Mouse (Mus musculus): Measurements from ENCODE around the gene Mrpl38.
"Not testable (repeated sequence)": the region's sequence is repeated elsewhere in the genome, so short reads cannot be mapped to it uniquely, and the experiment has no call there.

Mrpl38 gene

DNA sequence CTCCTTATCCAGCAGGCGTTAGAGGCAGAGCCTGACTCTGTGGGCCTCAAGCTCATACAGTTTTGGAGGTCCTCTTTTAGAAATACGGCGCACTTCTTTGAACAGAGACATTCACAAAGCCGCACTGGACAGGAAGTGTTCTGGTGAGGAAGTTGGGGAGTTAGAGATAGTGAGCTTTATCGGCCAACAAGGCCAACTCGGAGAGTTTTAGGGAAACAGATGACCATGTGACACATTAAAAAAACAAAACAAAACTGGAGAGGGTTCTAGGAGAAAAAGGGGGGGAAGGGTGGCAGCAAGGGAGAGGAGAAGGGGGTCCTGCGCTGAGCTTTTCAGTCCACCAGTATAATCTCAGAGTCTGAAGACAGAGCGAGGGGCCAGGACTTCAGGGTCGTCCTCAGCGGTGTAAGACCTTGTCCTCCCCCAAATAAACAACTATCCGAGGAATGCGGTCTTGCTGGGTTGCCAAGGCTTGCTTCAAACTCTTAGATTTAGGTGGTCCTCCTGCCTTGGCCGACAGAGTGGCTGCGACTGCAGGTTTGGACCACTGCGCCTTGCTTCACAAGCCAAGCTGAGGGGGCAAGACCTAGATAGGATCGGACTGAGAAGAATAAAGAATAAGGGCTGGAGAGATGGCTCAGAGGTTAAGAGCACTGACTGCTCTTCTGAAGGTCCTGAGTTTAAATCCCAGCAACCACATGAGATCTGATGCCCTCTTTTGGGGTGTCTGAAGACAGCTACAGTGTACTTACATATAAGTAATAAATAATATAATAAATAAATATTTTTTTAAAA, 44.7 kb downstream of the Mrpl38 start:
- no peak for DNase-seq (ENCODE audit: low read depth, low spot score)

DNA sequence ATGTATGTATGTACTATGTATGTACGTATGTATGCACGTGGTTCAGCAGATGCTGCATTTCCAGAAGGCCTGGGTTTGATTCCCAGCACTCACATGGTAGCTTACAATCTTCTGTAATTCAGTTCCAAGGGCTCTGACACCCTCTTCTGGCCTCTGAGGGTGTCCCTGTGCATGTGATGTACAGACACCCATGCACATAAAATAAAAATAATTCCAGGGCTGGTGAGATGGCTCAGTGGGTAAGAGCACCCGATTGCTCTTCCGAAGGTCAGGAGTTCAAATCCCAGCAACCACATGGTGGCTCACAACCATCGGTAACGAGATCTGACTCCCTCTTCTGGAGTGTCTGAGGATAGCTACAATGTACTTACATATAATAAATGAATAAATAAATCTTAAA, 45.7 kb downstream of the Mrpl38 start:
- DNase-seq (ENCODE audit: low read depth, low spot score) = not testable (repeated sequence)

DNA sequence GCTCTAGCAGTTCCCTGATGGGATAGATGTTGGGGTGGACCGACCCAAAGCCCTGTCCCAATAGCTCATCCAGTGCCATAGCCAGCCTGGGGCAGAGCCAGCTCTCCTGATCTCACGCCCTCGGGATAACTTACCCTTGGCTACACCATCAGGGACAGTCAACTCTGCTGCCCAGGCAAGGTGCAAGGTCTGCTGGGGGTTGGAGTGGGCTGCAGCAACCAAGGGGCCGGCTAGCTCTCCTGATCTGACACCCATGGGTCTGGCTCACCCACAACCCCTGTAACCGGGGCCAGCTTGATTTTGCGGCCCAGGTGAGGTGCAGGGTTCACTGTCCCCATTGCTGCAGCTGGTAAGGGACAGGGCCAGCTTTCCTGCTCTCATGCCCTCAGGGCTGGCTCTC, 47.1 kb downstream of the Mrpl38 start:
- no peak for DNase-seq (ENCODE audit: low read depth, low spot score)

DNA sequence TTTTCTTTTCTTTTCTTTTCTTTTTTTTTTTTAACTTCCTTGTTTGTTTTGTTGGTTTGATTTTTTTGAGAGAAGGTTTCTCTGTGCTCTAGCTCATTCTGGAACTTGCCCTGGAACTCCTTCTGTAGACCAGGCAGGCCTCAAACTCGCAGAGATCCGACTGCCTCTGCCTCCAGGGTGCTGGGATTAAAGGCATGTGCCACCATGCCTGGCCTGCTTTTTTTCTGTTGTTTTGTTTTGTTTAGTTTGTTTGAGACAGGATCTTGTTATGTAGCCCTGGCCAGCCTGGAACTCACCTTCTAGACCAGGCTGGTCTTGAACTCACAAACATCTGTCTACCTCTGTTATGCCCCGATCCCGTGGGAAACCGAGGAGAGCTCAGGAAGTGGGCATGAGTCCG, 49.1 kb downstream of the Mrpl38 start:
- no peak for DNase-seq (ENCODE audit: low read depth, low spot score)

DNA sequence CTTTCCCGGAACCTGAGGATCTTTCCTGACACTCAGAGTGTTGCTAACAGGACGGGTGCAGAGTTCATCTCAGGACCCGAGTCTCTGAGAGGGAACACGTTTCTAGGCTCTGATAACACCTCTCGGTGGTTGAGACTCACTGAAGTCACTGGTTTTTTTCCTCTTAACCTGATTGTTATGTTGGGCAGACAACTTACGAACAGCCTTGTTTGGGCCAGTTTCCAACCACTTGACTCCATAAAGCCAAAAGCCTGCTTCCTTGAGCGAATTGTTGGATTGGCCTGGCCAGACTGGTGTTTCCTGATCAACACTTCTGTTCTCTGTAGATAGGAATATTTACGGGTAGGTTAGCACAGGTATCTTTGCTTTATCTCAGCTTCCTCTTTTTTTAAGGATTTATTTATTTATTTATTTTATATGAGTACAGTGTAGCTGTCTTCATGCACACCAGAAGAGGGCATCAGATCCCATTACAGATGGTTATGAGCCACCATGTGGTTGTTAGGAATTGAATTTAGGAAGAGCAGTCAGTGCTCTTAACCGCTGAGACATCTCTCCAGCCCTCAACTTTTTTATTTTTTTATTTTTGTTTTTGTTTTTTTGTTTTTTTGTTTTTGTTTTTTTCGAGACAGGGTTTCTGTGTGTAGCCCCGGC, 49.8 kb downstream of the Mrpl38 start:
- DNase-seq (ENCODE audit: low read depth, low spot score) = no peak

DNA sequence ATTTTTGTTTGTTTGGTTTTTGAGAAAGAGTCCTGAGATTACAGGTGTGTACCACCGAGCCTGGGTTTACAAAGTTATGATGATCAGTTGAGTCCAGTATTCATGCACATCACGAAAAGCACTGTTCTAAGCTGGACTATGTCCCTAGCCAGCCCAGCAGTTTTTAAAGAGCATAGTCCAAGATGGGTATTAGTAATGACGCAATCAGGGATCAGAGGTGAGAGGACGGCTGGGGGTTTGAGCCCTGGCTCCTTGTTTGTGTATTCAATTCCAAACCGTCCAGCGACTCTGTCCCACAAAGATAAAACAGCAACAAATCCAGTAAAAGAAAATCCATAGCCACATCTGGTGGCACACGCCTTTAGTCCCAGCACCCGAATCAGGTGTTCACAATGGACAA, 50.5 kb downstream of the Mrpl38 start:
- no peak for DNase-seq (ENCODE audit: low read depth, low spot score)

DNA sequence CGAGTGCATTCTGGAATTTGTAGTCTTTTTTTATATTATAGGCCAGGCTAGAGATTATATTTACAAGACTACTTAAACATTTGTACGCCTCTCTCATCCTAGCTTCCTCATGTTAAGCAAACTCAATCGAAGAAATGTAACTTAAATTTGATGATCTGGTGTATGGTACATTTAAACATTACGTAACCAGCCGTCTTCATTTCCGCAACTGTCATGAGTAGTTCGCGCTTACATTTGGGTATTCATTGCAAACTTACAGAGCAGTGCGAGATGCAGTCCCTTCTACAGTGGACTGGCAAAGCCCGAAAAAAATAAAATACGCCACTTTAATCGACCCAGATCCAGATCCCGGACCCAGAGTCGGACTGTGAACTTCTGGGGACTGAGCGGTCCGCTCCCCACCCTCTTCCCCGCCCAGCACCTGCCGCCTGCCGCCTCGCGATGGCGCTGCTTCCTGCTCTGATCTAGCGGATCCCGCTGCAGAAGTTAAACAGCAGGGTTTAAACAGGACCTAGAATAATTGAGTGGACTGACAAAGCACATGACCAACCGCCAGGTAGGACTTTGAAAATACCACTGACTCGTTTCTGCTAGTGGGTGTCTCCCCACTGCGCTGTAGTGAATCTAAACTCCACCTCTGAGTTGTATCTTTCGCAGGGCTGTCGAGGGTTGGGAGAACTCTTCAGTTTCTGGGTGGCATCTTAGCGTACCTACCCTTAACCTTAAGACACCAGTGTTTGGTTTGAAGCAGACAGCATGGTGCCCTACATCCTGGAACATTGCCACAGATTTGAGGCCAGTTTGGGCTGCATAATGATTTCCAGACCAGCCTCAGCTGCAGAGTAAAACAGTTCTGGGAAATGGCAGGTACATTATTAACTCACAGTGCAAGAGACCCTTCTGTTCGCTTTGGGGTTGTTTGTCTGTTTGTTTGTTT, 51.2 kb downstream of the Mrpl38 start:
- DNase-seq (ENCODE audit: low read depth, low spot score) = peak; percentile 84

DNA sequence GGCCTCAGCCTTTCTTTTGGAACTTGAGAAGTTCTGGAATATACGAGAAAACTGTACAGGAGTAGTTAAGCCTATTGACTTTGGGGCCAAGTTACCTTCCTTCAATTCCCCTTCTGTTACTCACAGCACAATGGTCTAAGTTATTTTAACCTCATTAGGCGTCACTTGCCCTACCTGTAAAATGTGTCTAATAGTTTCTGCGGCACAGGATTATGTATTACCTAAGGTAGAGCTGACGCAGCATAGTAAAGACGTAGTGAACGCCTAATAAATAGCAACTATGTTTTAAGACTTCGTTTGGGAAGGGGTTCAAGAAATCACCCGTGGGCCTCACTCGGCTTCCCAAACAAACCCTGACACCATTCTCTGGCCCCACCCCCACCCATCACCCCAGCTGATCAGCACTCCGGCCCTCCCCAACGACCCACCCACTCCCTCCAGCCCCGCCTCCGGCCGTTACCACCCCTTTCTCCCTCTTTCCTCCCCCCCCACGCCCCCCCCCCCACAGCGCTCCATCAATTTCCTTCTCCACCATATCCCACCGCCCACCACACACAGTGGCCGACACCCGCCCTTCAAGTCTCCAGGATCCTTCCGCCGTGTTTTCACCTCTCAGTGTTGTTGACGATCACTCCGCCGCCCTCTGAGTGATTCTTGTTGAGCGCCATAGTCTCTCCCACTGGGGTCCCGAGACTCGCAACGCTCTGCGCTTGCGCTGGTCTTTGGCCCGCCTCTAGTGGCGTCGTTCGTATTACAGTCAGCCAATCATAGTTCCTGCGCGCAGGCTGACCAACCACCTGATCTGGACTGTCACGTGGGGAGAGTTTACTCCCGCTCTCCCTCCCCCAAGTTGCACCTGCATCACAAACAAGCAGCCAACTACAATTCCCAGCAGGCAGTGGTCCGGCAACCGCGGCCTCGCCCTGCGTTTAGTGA, 52.1 kb downstream of the Mrpl38 start, which contains the start of gene Wbp2:
Gene Wbp2 (minus strand): TSS at position 738 of the 936 bp plus-strand sequence.
- DNase-seq (ENCODE audit: low read depth, low spot score) = peak; percentile 100

DNA sequence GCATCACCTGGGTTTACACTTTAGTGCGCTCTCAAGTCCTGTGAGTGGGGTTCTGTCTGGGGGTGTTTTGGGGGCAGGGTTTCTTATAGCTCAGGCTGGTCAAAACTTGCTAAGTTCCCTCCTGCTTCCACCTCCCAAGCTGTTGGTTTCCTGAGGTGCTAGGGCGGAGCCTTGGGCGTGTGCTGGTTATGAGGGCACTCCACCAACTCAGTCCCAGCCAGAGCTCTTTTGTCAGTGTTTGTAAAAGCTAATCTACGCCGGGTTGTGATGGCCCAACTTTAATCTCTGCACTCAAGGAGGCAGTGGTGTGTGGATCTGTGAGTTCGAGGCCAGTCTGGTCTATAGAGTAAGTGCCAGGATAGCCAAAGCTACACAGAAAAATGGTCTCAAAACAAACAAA, 54.5 kb downstream of the Mrpl38 start:
- DNase-seq (ENCODE audit: low read depth, low spot score) = no peak

DNA sequence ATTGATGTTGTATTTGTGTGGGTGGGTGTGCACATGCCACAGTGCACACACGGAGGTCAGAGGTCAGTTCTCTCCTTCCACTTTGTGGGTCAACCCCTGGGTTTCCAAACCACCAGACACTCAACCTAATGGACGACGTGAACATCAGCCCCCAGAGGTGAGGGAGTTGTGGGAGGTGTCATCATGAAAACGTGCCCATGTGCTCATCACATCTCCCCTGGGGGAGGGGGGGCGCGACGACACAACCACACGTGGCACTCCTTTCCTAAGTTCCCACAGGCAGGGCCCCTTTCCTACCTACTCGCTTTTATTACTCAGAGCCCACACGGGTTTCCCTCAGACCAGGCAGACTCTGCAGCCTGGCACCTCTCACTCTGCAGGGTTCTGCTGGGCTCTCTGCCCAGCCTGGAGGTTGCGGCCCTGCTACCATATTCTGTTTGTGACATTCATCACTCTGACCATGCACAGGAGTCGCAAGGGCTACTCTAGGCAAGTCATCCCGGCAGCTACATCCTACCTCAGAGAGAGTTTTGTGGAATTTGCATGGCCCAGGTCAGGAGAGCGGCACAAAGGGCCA, 55.5 kb downstream of the Mrpl38 start:
- DNase-seq (ENCODE audit: low read depth, low spot score) = no peak

All from 3T3-L1 (cell line).